Mouse (Mus musculus): ENCODE measurements at regions not wholly inside any gene's neighbourhood (a gene's known extent, or its start where the extent isn't known, plus 50 kb on each side); places are given as distances from the start of the nearest gene placed in this dataset.

GRCm38 (mm10) chr11:28655169-28655846 lies 71.2 kb upstream of the Ccdc85a start:
- DNase-seq (ENCODE audit: low spot score) = no peak

GRCm38 (mm10) chr11:28649446-28649845 lies 65.3 kb upstream of the Ccdc85a start:
- no peak for DNase-seq (ENCODE audit: low spot score)

- no peak for DNase-seq (ENCODE audit: low spot score)
Measured at GRCm38 (mm10) chr11:28648916-28649315, 64.8 kb upstream of the Ccdc85a start.

- no peak for DNase-seq (ENCODE audit: low spot score)
Measured at GRCm38 (mm10) chr11:28639081-28639480, 55.0 kb upstream of the Ccdc85a start.

GRCm38 (mm10) chr11:28636752-28637151 lies 52.6 kb upstream of the Ccdc85a start:
- no peak for DNase-seq (ENCODE audit: low spot score)

Data from ovary, postnatal 14 days (tissue).